ENCODE assay signal across 13 mouse cellular contexts in the genomic region with DNA sequence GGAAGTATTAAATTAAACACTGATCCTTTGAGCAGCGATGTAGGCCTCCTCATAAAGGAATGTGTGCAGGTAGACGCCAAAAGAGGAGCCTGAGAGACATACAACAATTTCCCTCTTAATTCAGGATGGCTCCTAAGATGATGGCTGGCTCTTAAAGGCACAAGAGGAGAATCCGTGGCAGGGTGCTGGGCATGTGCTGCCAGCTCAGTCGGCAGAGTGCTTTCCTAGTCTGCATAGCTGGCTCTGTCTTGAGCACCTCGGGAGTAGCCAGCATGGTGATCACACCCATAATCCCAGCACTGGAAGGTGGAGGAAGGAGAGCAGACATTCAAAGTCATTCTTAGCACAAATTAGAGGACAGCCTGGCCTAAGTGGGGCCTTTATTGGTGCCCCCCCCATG. TPM values are rescaled to one million over a fixed set of nuclear protein-coding genes. Genes with fewer than 3 reads are reported as not detected.
DNase-seq lines count a peak whose midpoint lies in the region; ATAC-seq lines count a peak whose summit lies in the region.
"Had no signal": no experiment of that assay in that cellular context is flagged by ENCODE, and none has a peak within 500 bp of the region (broad histone marks: within the 10 kb centered on the region; RNA-seq: fewer than 3 reads in every experiment).

No protein-coding gene starts in this region.

- DNase-seq in heart, adult 8-10 months (ENCODE audit: low spot score), result no peak
- DNase-seq in neural tube, embryonic 10.5 days (ENCODE audit: extremely low spot score, low spot score), result no peak
- DNase-seq: layer of hippocampus, postnatal 36 days had no signal

- WGBS in forebrain, embryonic 15.5 days, result 83% methylated on average over 5 of the region's 5 CpGs
- WGBS in forebrain, embryonic 12.5 days, result 91% methylated on average over 5 of the region's 5 CpGs
- WGBS in heart, embryonic 16.5 days, result 78% methylated on average over 5 of the region's 5 CpGs
- 88% methylated on average over 5 of the region's 5 CpGs for WGBS in neural tube, embryonic 13.5 days
- 87% methylated on average over 5 of the region's 5 CpGs for WGBS in hindbrain, embryonic 16.5 days

- H3K27me3 ChIP-seq in forebrain, embryonic 15.5 days, result no peaks in the 10 kb centered on the region
- no peaks in the 10 kb centered on the region for H3K27me3 ChIP-seq in forebrain, embryonic 12.5 days
- no peaks in the 10 kb centered on the region for H3K27me3 ChIP-seq in heart, embryonic 16.5 days (ENCODE audit: control insufficient read depth, insufficient read depth, low read length)
- H3K27me3 ChIP-seq in neural tube, embryonic 13.5 days, result no peaks in the 10 kb centered on the region
- H3K27me3 ChIP-seq in hindbrain, embryonic 16.5 days (replicated peaks; ENCODE audit: control insufficient read depth, insufficient read depth, low read length), result no peaks in the 10 kb centered on the region
- H3K27me3 ChIP-seq: limb, embryonic 13.5 days had no signal

- H3K4me1 ChIP-seq in forebrain, embryonic 15.5 days, result no peaks in the 10 kb centered on the region
- H3K4me1 ChIP-seq in forebrain, embryonic 12.5 days, result no peaks in the 10 kb centered on the region
- H3K4me1 ChIP-seq in heart, embryonic 16.5 days (ENCODE audit: control insufficient read depth, insufficient read depth, low read length), result peaks cover 16% of the 10 kb centered on the region
- peaks cover 10% of the 10 kb centered on the region; the same call in 1 of the 2 replicates for H3K4me1 ChIP-seq in neural tube, embryonic 13.5 days (replicated peaks)
- H3K4me1 ChIP-seq in hindbrain, embryonic 16.5 days (ENCODE audit: control insufficient read depth, insufficient read depth, low read depth, low read length), result no peaks in the 10 kb centered on the region; the same call in 1 of the 2 replicates
- H3K4me1 ChIP-seq: limb, embryonic 13.5 days had no signal

- ATAC-seq in forebrain, embryonic 15.5 days (replicated peaks), result no peak
- ATAC-seq in forebrain, embryonic 12.5 days (ENCODE audit: low FRiP score), result no peak
- ATAC-seq in heart, embryonic 16.5 days (replicated peaks; ENCODE audit: extremely low read depth, insufficient read depth, low FRiP score), result no peak
- ATAC-seq in neural tube, embryonic 13.5 days (ENCODE audit: low read depth), result no peak
- ATAC-seq in hindbrain, embryonic 16.5 days, result no peak
- no peak for ATAC-seq in megakaryocyte progenitor cell, adult 5-6 weeks (replicated peaks; ENCODE audit: poor library complexity)

- H3K9me3 ChIP-seq in forebrain, embryonic 15.5 days, result no peaks in the 10 kb centered on the region
- H3K9me3 ChIP-seq in forebrain, embryonic 12.5 days, result no peaks in the 10 kb centered on the region
- no peaks in the 10 kb centered on the region for H3K9me3 ChIP-seq in heart, embryonic 16.5 days (replicated peaks; ENCODE audit: control insufficient read depth, low read length)
- H3K9me3 ChIP-seq in neural tube, embryonic 13.5 days, result no peaks in the 10 kb centered on the region
- no peaks in the 10 kb centered on the region for H3K9me3 ChIP-seq in hindbrain, embryonic 16.5 days (ENCODE audit: control insufficient read depth, low read length)
- H3K9me3 ChIP-seq: limb, embryonic 13.5 days had no signal

- peaks cover 84% of the 10 kb centered on the region for H3K36me3 ChIP-seq in forebrain, embryonic 15.5 days
- peaks cover 81% of the 10 kb centered on the region for H3K36me3 ChIP-seq in forebrain, embryonic 12.5 days (replicated peaks)
- H3K36me3 ChIP-seq in heart, embryonic 16.5 days (ENCODE audit: control insufficient read depth, insufficient read depth), result peaks cover 34% of the 10 kb centered on the region
- peaks cover 89% of the 10 kb centered on the region for H3K36me3 ChIP-seq in neural tube, embryonic 13.5 days
- peaks cover 43% of the 10 kb centered on the region for H3K36me3 ChIP-seq in hindbrain, embryonic 16.5 days (ENCODE audit: control insufficient read depth, insufficient read depth, low read length)

- no peak overlapping the region for H3K4me3 ChIP-seq in forebrain, embryonic 15.5 days
- H3K4me3 ChIP-seq in forebrain, embryonic 12.5 days (replicated peaks), result no peak overlapping the region
- no peak overlapping the region for H3K4me3 ChIP-seq in heart, embryonic 16.5 days (ENCODE audit: low read length)
- no peak overlapping the region for H3K4me3 ChIP-seq in neural tube, embryonic 13.5 days
- H3K4me3 ChIP-seq in hindbrain, embryonic 16.5 days (ENCODE audit: low read length), result no peak overlapping the region
- H3K4me3 ChIP-seq: limb, embryonic 13.5 days had no signal

- 0 out of 2 replicates have a peak overlapping the region, but pooled peaks have one; percentile 2 for H3K27ac ChIP-seq in forebrain, embryonic 15.5 days (replicated peaks)
- H3K27ac ChIP-seq in forebrain, embryonic 12.5 days, result no peak overlapping the region
- peak overlapping the region; percentile 82 for H3K27ac ChIP-seq in heart, embryonic 16.5 days (ENCODE audit: low read length)
- H3K27ac ChIP-seq in neural tube, embryonic 13.5 days (replicated peaks), result peak overlapping the region; percentile 4; the same call in 1 of the 2 replicates
- 0 out of 2 replicates have a peak overlapping the region, but pooled peaks have one; percentile 25 for H3K27ac ChIP-seq in hindbrain, embryonic 16.5 days (ENCODE audit: low read depth, low read length)
- H3K27ac ChIP-seq: limb, embryonic 13.5 days had no signal

- H3K4me2 ChIP-seq in forebrain, embryonic 15.5 days (replicated peaks), result no peak overlapping the region
- no peak overlapping the region for H3K4me2 ChIP-seq in forebrain, embryonic 12.5 days
- H3K4me2 ChIP-seq in heart, embryonic 16.5 days (ENCODE audit: low read depth, low read length), result no peak overlapping the region
- no peak overlapping the region for H3K4me2 ChIP-seq in neural tube, embryonic 13.5 days
- H3K4me2 ChIP-seq in hindbrain, embryonic 16.5 days (ENCODE audit: low read length), result no peak overlapping the region
- H3K4me2 ChIP-seq: limb, embryonic 13.5 days had no signal

- H3K9ac ChIP-seq in forebrain, embryonic 15.5 days (replicated peaks), result no peak overlapping the region
- H3K9ac ChIP-seq in forebrain, embryonic 12.5 days, result no peak overlapping the region
- H3K9ac ChIP-seq in heart, embryonic 16.5 days (ENCODE audit: low read length), result peak overlapping the region; percentile 45
- no peak overlapping the region for H3K9ac ChIP-seq in neural tube, embryonic 13.5 days
- no peak overlapping the region for H3K9ac ChIP-seq in hindbrain, embryonic 16.5 days (ENCODE audit: low read depth, low read length)
- H3K9ac ChIP-seq: limb, embryonic 13.5 days had no signal

RNA-seq across cellular contexts. Expression of a gene that starts 23.2 kb away (rescaled TPM):
- 201 and 202 TPM in 2 replicates for polyA plus RNA-seq in forebrain, embryonic 15.5 days (2015; fragmentation: Nextera tagmentation; extraction: Ambion mirVana)
- polyA plus RNA-seq in forebrain, embryonic 12.5 days (2016; fragmentation: Nextera tagmentation; extraction: Ambion mirVana), result 189 and 210 TPM in 2 replicates
- 54.9 and 57.5 TPM in 2 replicates for polyA plus RNA-seq in heart, embryonic 16.5 days (2015; fragmentation: Nextera tagmentation; extraction: Ambion mirVana)
- total RNA-seq in heart, adult 8-10 months (2022), result 10 to 100 TPM; 76.2 to 83.2 (median 79.1) TPM
- 176 and 184 TPM in 2 replicates for polyA plus RNA-seq in neural tube, embryonic 13.5 days (2015; fragmentation: Nextera tagmentation; extraction: Ambion mirVana)
- 136 and 168 TPM in 2 replicates for polyA plus RNA-seq in hindbrain, embryonic 16.5 days (2015; fragmentation: Nextera tagmentation; extraction: Ambion mirVana)
- total RNA-seq in megakaryocyte progenitor cell, adult 5-6 weeks (2015), result 70.4 and 74.5 TPM in 2 replicates
- 52.8 and 66.9 TPM in 2 replicates for total RNA-seq in megakaryocyte progenitor cell, adult 5-6 weeks (2017)

RNA-seq across cellular contexts. Expression of a gene that starts 24.4 kb away (rescaled TPM):
- polyA plus RNA-seq in forebrain, embryonic 15.5 days (2015; fragmentation: Nextera tagmentation; extraction: Ambion mirVana), result 104 and 110 TPM in 2 replicates
- 61.9 and 62.0 TPM in 2 replicates for polyA plus RNA-seq in forebrain, embryonic 12.5 days (2016; fragmentation: Nextera tagmentation; extraction: Ambion mirVana)
- polyA plus RNA-seq in heart, embryonic 16.5 days (2015; fragmentation: Nextera tagmentation; extraction: Ambion mirVana), result 29.9 and 31.7 TPM in 2 replicates
- 10 to 100 TPM; 16.2 to 17.6 (median 16.7) TPM for total RNA-seq in heart, adult 8-10 months (2022)
- polyA plus RNA-seq in neural tube, embryonic 13.5 days (2015; fragmentation: Nextera tagmentation; extraction: Ambion mirVana), result 73.4 and 74.3 TPM in 2 replicates
- polyA plus RNA-seq in hindbrain, embryonic 16.5 days (2015; fragmentation: Nextera tagmentation; extraction: Ambion mirVana), result 96.7 and 98.3 TPM in 2 replicates
- total RNA-seq in megakaryocyte progenitor cell, adult 5-6 weeks (2015), result 15.7 and 20.9 TPM in 2 replicates
- 20.1 and 21.0 TPM in 2 replicates for total RNA-seq in megakaryocyte progenitor cell, adult 5-6 weeks (2017)

RNA-seq across cellular contexts. Expression of a gene that starts 24.6 kb away (rescaled TPM):
- 137 and 139 TPM in 2 replicates for polyA plus RNA-seq in forebrain, embryonic 15.5 days (2015; fragmentation: Nextera tagmentation; extraction: Ambion mirVana)
- polyA plus RNA-seq in forebrain, embryonic 12.5 days (2016; fragmentation: Nextera tagmentation; extraction: Ambion mirVana), result 141 and 155 TPM in 2 replicates
- 55.9 and 60.4 TPM in 2 replicates for polyA plus RNA-seq in heart, embryonic 16.5 days (2015; fragmentation: Nextera tagmentation; extraction: Ambion mirVana)
- total RNA-seq in heart, adult 8-10 months (2022), result 10 to 100 TPM; 44.8 to 50.8 (median 45.2) TPM
- 124 and 129 TPM in 2 replicates for polyA plus RNA-seq in neural tube, embryonic 13.5 days (2015; fragmentation: Nextera tagmentation; extraction: Ambion mirVana)
- polyA plus RNA-seq in hindbrain, embryonic 16.5 days (2015; fragmentation: Nextera tagmentation; extraction: Ambion mirVana), result 126 and 150 TPM in 2 replicates
- 79.4 and 105 TPM in 2 replicates for total RNA-seq in megakaryocyte progenitor cell, adult 5-6 weeks (2015)
- 68.8 and 72.2 TPM in 2 replicates for total RNA-seq in megakaryocyte progenitor cell, adult 5-6 weeks (2017)

RNA-seq across cellular contexts. Expression of a gene that starts 34.8 kb away (rescaled TPM):
- polyA plus RNA-seq in forebrain, embryonic 15.5 days (2015; fragmentation: Nextera tagmentation; extraction: Ambion mirVana), result 0.09 and 0.24 TPM in 2 replicates
- polyA plus RNA-seq in forebrain, embryonic 12.5 days (2016; fragmentation: Nextera tagmentation; extraction: Ambion mirVana), result not detected in 2 replicates
- polyA plus RNA-seq in heart, embryonic 16.5 days (2015; fragmentation: Nextera tagmentation; extraction: Ambion mirVana), result 0.41 TPM in 1 of 2 replicates, not detected in the other
- total RNA-seq in heart, adult 8-10 months (2022), result not detected
- not detected in 2 replicates for polyA plus RNA-seq in neural tube, embryonic 13.5 days (2015; fragmentation: Nextera tagmentation; extraction: Ambion mirVana)
- 0.36 and 0.41 TPM in 2 replicates for polyA plus RNA-seq in hindbrain, embryonic 16.5 days (2015; fragmentation: Nextera tagmentation; extraction: Ambion mirVana)
- not detected in 2 replicates for total RNA-seq in megakaryocyte progenitor cell, adult 5-6 weeks (2015)
- total RNA-seq in megakaryocyte progenitor cell, adult 5-6 weeks (2017), result not detected in 2 replicates
- total RNA-seq: adrenal gland, postnatal 36 days; heart, adult 18-20 months; layer of hippocampus, postnatal 36 days had no signal
- polyA plus RNA-seq: lung, adult 2 months had no signal

RNA-seq across cellular contexts. Expression of a gene that starts 58.1 kb away (rescaled TPM):
- polyA plus RNA-seq in forebrain, embryonic 15.5 days (2015; fragmentation: Nextera tagmentation; extraction: Ambion mirVana), result 682 and 697 TPM in 2 replicates
- polyA plus RNA-seq in forebrain, embryonic 12.5 days (2016; fragmentation: Nextera tagmentation; extraction: Ambion mirVana), result 660 and 684 TPM in 2 replicates
- polyA plus RNA-seq in heart, embryonic 16.5 days (2015; fragmentation: Nextera tagmentation; extraction: Ambion mirVana), result 945 and 1,125 TPM in 2 replicates
- total RNA-seq in heart, adult 8-10 months (2022), result 100 to 1,000 TPM; 202 to 251 (median 236) TPM
- 1,017 and 1,105 TPM in 2 replicates for polyA plus RNA-seq in neural tube, embryonic 13.5 days (2015; fragmentation: Nextera tagmentation; extraction: Ambion mirVana)
- polyA plus RNA-seq in hindbrain, embryonic 16.5 days (2015; fragmentation: Nextera tagmentation; extraction: Ambion mirVana), result 946 and 1,028 TPM in 2 replicates
- 760 and 847 TPM in 2 replicates for total RNA-seq in megakaryocyte progenitor cell, adult 5-6 weeks (2015)
- total RNA-seq in megakaryocyte progenitor cell, adult 5-6 weeks (2017), result 1,168 and 1,230 TPM in 2 replicates
